Mouse (Mus musculus): ENCODE measurements around the gene Trim40. TPM values are rescaled to one million over a fixed set of nuclear protein-coding genes. Genes with fewer than 3 reads are reported as not detected.
A peak's percentile ranks its signal among the peaks of the same experiment; 100 is the strongest.
"Not testable (repeated sequence)": the region's sequence is repeated elsewhere in the genome, so short reads cannot be mapped to it uniquely, and the experiment has no call there.

Gene Trim40
- polyA plus RNA-seq, 1 experiment from 2014 or later: not detected

- no peak overlapping the region for H3K4me2 ChIP-seq
- H3K4me1 ChIP-seq: no peaks in the 10 kb centered on the region
- H3K4me3 ChIP-seq (replicated peaks): no peak overlapping the region
- no peaks in the 10 kb centered on the region for H3K9me3 ChIP-seq (replicated peaks)
- no peaks in the 10 kb centered on the region for H3K36me3 ChIP-seq
- WGBS: 61% methylated on average over 2 of the region's 2 CpGs
- no peak for ATAC-seq (replicated peaks; ENCODE audit: low FRiP score)
- peaks cover 17% of the 10 kb centered on the region for H3K27me3 ChIP-seq
- H3K9ac ChIP-seq: no peak overlapping the region
- no peak overlapping the region for H3K27ac ChIP-seq
These were observed 22.1 kb upstream of the Trim40 start for GRCm38 (mm10) chr17:36912031-36912430.

DNA sequence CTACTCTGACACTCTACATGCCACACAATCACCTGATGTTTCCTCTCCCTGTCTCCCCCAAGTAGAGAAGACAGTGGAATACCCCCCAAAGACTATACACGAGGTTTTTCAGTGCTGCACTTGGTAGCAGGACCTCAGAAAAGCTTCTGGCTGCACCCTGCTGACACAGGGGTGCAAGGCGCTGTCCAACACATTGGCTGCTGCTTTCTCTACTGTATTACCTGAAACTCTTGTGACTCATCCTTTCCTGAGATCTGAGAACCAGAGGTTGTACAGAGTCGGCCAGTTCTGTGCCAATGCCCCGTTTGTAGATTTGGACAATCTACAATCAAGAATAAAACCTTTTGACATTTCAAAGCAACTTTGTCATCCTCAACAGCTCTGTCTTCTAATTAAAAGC lies 19.9 kb upstream of the Trim40 start:
- H3K4me1 ChIP-seq: no peaks in the 10 kb centered on the region
- H3K4me3 ChIP-seq (replicated peaks): no peak overlapping the region
- no peaks in the 10 kb centered on the region for H3K36me3 ChIP-seq
- no peaks in the 10 kb centered on the region for H3K9me3 ChIP-seq (replicated peaks)
- peaks cover 12% of the 10 kb centered on the region; the same call in 1 of the 2 replicates for H3K27me3 ChIP-seq
- WGBS: 57% methylated on average over 4 of the region's 4 CpGs
- H3K27ac ChIP-seq: no peak overlapping the region
- H3K9ac ChIP-seq: no peak overlapping the region
- no peak overlapping the region for H3K4me2 ChIP-seq
- no peak for ATAC-seq (replicated peaks; ENCODE audit: low FRiP score)

- Histone ChIP-seq H3K27me3 (peaks cover 12% of the 10 kb centered on the region; the same call in 1 of the 2 replicates), H3K27ac (no peak overlapping the region), H3K36me3 (no peaks in the 10 kb centered on the region), H3K4me3 (replicated peaks) (no peak overlapping the region), H3K9ac (no peak overlapping the region), H3K4me2 (no peak overlapping the region), H3K4me1 (no peaks in the 10 kb centered on the region), H3K9me3 (replicated peaks) (no peaks in the 10 kb centered on the region)
- 0 out of 2 replicates have a peak, but pooled peaks have one; percentile 36 for ATAC-seq (replicated peaks; ENCODE audit: low FRiP score)
- WGBS: 47% methylated on average over 1 of the region's 1 CpGs
These were observed 18.3 kb upstream of the Trim40 start for GRCm38 (mm10) chr17:36908235-36908634.

DNA sequence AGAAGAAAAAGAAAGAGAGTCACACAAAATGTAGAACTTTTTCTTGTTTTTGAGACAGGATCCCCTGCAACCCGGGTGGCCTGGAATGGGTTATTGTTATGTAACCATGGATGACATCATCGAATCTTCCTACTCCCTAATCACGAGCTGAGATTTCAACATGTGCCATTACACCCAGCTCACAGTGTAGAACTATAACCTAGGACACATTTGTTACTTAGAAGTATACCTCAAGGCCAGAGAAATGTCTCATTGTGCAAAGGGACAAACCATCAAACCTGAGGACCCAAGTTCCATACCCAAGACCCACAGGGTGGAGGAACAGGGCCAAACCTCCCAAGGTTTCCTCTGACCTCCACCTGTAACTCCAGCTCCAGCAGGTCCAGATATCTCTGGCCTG lies 13.7 kb upstream of the Trim40 start:
- Histone ChIP-seq H3K27ac (no peak overlapping the region), H3K36me3 (no peaks in the 10 kb centered on the region)

GRCm38 (mm10) chr17:36900691-36901090 lies 10.8 kb upstream of the Trim40 start:
- 40% methylated on average over 1 of the region's 1 CpGs for WGBS
- Histone ChIP-seq H3K9me3 (replicated peaks) (no peaks in the 10 kb centered on the region), H3K4me2 (no peak overlapping the region), H3K36me3 (no peaks in the 10 kb centered on the region), H3K4me3 (replicated peaks) (no peak overlapping the region), H3K27me3 (no peaks in the 10 kb centered on the region), H3K4me1 (no peaks in the 10 kb centered on the region), H3K9ac (no peak overlapping the region), H3K27ac (no peak overlapping the region)
- ATAC-seq (replicated peaks; ENCODE audit: low FRiP score): no peak

More for the DNA sequence above, 13.7 kb upstream of the Trim40 start:
- no peak overlapping the region for H3K4me3 ChIP-seq (replicated peaks)
- H3K4me1 ChIP-seq: no peaks in the 10 kb centered on the region
- no peak overlapping the region for H3K9ac ChIP-seq
- ATAC-seq (replicated peaks; ENCODE audit: low FRiP score): no peak
- WGBS: 74% methylated on average over 3 of the region's 3 CpGs
- H3K4me2 ChIP-seq: no peak overlapping the region
- no peaks in the 10 kb centered on the region for H3K27me3 ChIP-seq
- H3K9me3 ChIP-seq (replicated peaks): no peaks in the 10 kb centered on the region

- 74% methylated on average over 5 of the region's 5 CpGs for WGBS
- Histone ChIP-seq H3K4me1 (no peaks in the 10 kb centered on the region), H3K27me3 (no peaks in the 10 kb centered on the region), H3K4me2 (no peak overlapping the region), H3K36me3 (no peaks in the 10 kb centered on the region), H3K9ac (no peak overlapping the region), H3K4me3 (replicated peaks) (no peak overlapping the region), H3K27ac (no peak overlapping the region), H3K9me3 (replicated peaks) (no peaks in the 10 kb centered on the region)
- no peak for ATAC-seq (replicated peaks; ENCODE audit: low FRiP score)
These were observed 10.1 kb upstream of the Trim40 start for GRCm38 (mm10) chr17:36900001-36900400.

DNA sequence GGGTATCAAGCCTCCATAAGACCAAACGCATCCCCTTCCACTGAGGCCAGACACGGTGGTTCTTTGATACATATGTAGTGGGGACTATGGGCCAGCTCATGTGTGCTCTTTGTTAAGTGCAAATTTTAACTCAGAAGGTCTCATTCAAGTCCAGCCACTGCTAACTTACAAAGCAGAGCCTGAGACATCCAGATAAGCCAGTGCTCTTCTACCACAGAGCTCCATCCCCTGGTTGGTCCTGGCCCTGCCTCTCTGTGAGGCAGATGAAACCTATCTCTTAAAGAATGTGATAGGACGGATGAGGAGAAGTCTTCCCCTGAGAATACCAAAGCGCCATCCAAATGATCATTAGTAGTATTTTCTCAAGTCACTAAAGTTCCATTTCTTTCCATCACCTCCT lies 9.5 kb upstream of the Trim40 start:
- WGBS: 91% methylated on average over 4 of the region's 4 CpGs
- Histone ChIP-seq H3K4me2 (no peak overlapping the region), H3K27me3 (no peaks in the 10 kb centered on the region), H3K9me3 (replicated peaks) (no peaks in the 10 kb centered on the region), H3K4me1 (no peaks in the 10 kb centered on the region), H3K27ac (no peak overlapping the region), H3K36me3 (no peaks in the 10 kb centered on the region), H3K4me3 (replicated peaks) (no peak overlapping the region), H3K9ac (no peak overlapping the region)
- no peak for ATAC-seq (replicated peaks; ENCODE audit: low FRiP score)

GRCm38 (mm10) chr17:36897552-36898205 lies 7.8 kb upstream of the Trim40 start, which contains the start of gene Trim31:
Gene Trim31 (plus strand): TSS chr17:36898118.
- no peak for ATAC-seq (replicated peaks; ENCODE audit: low FRiP score)

GRCm38 (mm10) chr17:36897065-36897464 lies 7.1 kb upstream of the Trim40 start:
- Histone ChIP-seq H3K4me2 (no peak overlapping the region), H3K27ac (no peak overlapping the region), H3K4me1 (no peaks in the 10 kb centered on the region), H3K36me3 (no peaks in the 10 kb centered on the region), H3K4me3 (replicated peaks) (no peak overlapping the region), H3K27me3 (no peaks in the 10 kb centered on the region), H3K9me3 (replicated peaks) (no peaks in the 10 kb centered on the region), H3K9ac (no peak overlapping the region)
- no peak for ATAC-seq (replicated peaks; ENCODE audit: low FRiP score)

More at GRCm38 (mm10) chr17:36897552-36898205, 7.8 kb upstream of the Trim40 start, which contains the start of gene Trim31:
- no peaks in the 10 kb centered on the region for H3K36me3 ChIP-seq
- no peak within 1 kb of the TSS for H3K27ac ChIP-seq
- H3K27me3 ChIP-seq: no peaks in the 10 kb centered on the region
- no peaks in the 10 kb centered on the region for H3K9me3 ChIP-seq (replicated peaks)
- H3K9ac ChIP-seq: no peak within 1 kb of the TSS
- 73% methylated on average over 6 of the region's 6 CpGs for WGBS
- no peak within 1 kb of the TSS for H3K4me3 ChIP-seq (replicated peaks)
- H3K4me1 ChIP-seq: no peaks in the 10 kb centered on the region
- H3K4me2 ChIP-seq: no peak within 1 kb of the TSS

- Histone ChIP-seq H3K9ac (no peak overlapping the region), H3K9me3 (replicated peaks) (no peaks in the 10 kb centered on the region), H3K36me3 (no peaks in the 10 kb centered on the region), H3K4me3 (replicated peaks) (no peak overlapping the region), H3K27ac (no peak overlapping the region), H3K27me3 (0 out of 2 replicates have a peak, but pooled peaks cover 3% of the 10 kb centered on the region), H3K4me1 (no peaks in the 10 kb centered on the region), H3K4me2 (no peak overlapping the region)
- WGBS: 73% methylated on average over 1 of the region's 1 CpGs
- ATAC-seq (replicated peaks; ENCODE audit: low FRiP score): no peak
These were observed 6.7 kb upstream of the Trim40 start for GRCm38 (mm10) chr17:36896583-36896982.

DNA sequence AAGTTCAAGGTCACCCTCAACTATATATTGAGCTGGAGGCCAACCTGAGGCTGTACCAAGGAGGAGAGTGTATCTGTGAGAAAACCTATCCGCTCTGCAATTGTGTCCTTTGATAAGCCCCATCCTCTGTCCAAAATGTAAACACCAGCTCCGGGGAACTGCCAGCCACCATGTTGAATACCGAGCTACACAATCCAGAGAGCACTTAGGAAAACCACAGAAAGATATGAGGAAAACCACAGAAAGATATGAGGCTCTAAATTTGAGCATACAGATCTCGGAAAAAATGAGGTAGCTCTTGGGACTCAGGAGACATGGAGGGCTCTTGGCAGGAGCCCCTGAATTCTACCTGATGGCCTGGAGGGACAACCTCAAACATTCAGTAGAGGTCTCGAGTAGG lies 3.5 kb upstream of the Trim40 start:
- no peak overlapping the region for H3K27ac ChIP-seq
- H3K36me3 ChIP-seq: no peaks in the 10 kb centered on the region
- H3K9ac ChIP-seq: no peak overlapping the region
- H3K9me3 ChIP-seq (replicated peaks): no peaks in the 10 kb centered on the region
- WGBS: 79% methylated on average over 5 of the region's 5 CpGs
- no peak for ATAC-seq (replicated peaks; ENCODE audit: low FRiP score)
- H3K4me1 ChIP-seq: no peaks in the 10 kb centered on the region
- H3K4me2 ChIP-seq: no peak overlapping the region
- H3K27me3 ChIP-seq: peaks cover 15% of the 10 kb centered on the region
- H3K4me3 ChIP-seq (replicated peaks): no peak overlapping the region

- Histone ChIP-seq H3K9me3 (replicated peaks) (no peaks in the 10 kb centered on the region), H3K4me3 (replicated peaks) (no peak overlapping the region), H3K9ac (no peak overlapping the region), H3K36me3 (no peaks in the 10 kb centered on the region), H3K27me3 (peaks cover 15% of the 10 kb centered on the region), H3K4me2 (no peak overlapping the region), H3K4me1 (no peaks in the 10 kb centered on the region), H3K27ac (no peak overlapping the region)
- 10% methylated on average over 2 of the region's 2 CpGs for WGBS
- no peak for ATAC-seq (replicated peaks; ENCODE audit: low FRiP score)
These were observed 2.4 kb upstream of the Trim40 start for GRCm38 (mm10) chr17:36892362-36892761.

GRCm38 (mm10) chr17:36891496-36891895 lies 1.6 kb upstream of the Trim40 start:
- H3K27ac ChIP-seq; H3K4me3 ChIP-seq (replicated peaks); H3K4me2 ChIP-seq; H3K9ac ChIP-seq; H3K9me3 ChIP-seq (replicated peaks); ATAC-seq (replicated peaks; ENCODE audit: low FRiP score); H3K36me3 ChIP-seq; H3K4me1 ChIP-seq: not testable (repeated sequence)
- peaks cover 15% of the 10 kb centered on the region for H3K27me3 ChIP-seq
- WGBS: 97% methylated on average over 1 of the region's 1 CpGs

All from kidney, embryonic 15.5 days (tissue).